Mouse (Mus musculus) liver, embryonic 14 days (tissue): ENCODE measurements around the gene Gm21830. TPM values are rescaled to one million over a fixed set of nuclear protein-coding genes. Genes with fewer than 3 reads are reported as not detected.

Experiments used
- polyA plus RNA-seq: library from polyadenylated mRNA; depleted of rRNA; stranded (reverse); fragments of >200 nt; gene quantifications from 2 replicates; pipeline ENCODE4 v1.2.3, GENCODE M21; 2012; rRNA removed

Gene Gm21830
- not detected in 2 replicates for polyA plus RNA-seq

GRCm38 (mm10) chr2:67413425-67413824 lies at the start of gene Gm21830:
Gene Gm21830, plus strand, starts transcription at chr2:67413725.

GRCm38 (mm10) chr2:67433081-67433480 lies 19.6 kb downstream of the Gm21830 start, which contains the start of gene Gm26727:
Gene Gm26727, minus strand, starts transcription at chr2:67433181.

DNA sequence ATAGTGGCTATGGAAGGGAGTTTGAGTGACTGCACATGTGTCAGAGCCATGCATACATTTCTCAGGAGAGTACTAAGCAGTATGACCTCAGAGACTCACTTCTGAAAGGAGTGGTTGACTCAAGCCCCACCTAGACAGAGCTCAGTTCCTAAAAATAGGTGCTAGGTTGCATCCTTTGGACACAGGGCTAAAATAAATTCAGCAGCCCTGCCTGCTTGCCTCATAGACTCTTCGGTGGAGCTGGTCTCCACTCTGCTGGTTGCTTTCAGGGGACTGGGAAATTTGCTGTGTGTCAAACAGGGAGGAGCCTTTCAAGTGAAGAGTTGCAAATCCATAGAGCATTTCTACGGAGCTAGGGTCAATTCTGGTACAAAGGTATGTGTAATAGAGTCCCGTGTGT lies 32.3 kb downstream of the Gm21830 start, which contains the start of gene Xirp2:
Gene Xirp2 (plus strand): TSS at position 223 of the 400 bp plus-strand sequence.

Other genes with a start within 250 kb of the Gm21830 start
- gene Gm26727, start 19.5 kb downstream of the Gm21830 start, polyA plus RNA-seq, result not detected in 2 replicates
- gene Xirp2, start 32.3 kb downstream of the Gm21830 start, polyA plus RNA-seq, result not detected in 2 replicates
- 0.06 and 0.10 TPM in 2 replicates for gene B3galt1, start 152.1 kb downstream of the Gm21830 start, polyA plus RNA-seq